Mouse (Mus musculus) limb, embryonic 14.5 days (tissue): ENCODE measurements at regions not wholly inside any gene's neighbourhood (a gene's known extent, or its start where the extent isn't known, plus 50 kb on each side); places are given as distances from the start of the nearest gene placed in this dataset.

ENCODE experiments used
- ATAC-seq: fragments of 200-750 bp; cut with Nextera tagmentation; 2 replicates; pipeline ENCODE4 v1.8.0; 2017; ENCODE audit warnings: low read depth, moderate number of reproducible peaks, moderate TSS enrichment; ENCODE audit not compliant: low FRiP score
- DNase-seq: peaks from one replicate; pipeline ENCODE4 v3.0.0-alpha.2; 2015; ENCODE audit warnings: low spot score
- H3K27ac ChIP-seq: fragments of 300-500 bp; sonication (generic); replicated peaks from 2 replicates; pipeline ENCODE4 v1.5.1; 2014; ENCODE audit warnings: low read depth, mild to moderate bottlenecking, low read length, moderate library complexity, mixed read lengths
- H3K27me3 ChIP-seq: fragments of 300-500 bp; sonication (generic); 2 replicates; pipeline ENCODE4 v1.6.1; 2014; ENCODE audit warnings: low read length, mixed read lengths; ENCODE audit not compliant: control insufficient read depth, insufficient read depth
- H3K36me3 ChIP-seq: fragments of 300-500 bp; sonication (generic); 2 replicates; pipeline ENCODE4 v1.6.1; 2014; ENCODE audit warnings: mild to moderate bottlenecking, low read length, moderate library complexity, mixed read lengths; ENCODE audit not compliant: control insufficient read depth, insufficient read depth
- H3K4me1 ChIP-seq: fragments of 300-500 bp; sonication (generic); 2 replicates; pipeline ENCODE4 v1.6.1; 2014; ENCODE audit warnings: antibody characterized with exemption, low read length, mixed read lengths; ENCODE audit not compliant: control insufficient read depth, insufficient read depth
- H3K4me2 ChIP-seq: fragments of 300-500 bp; sonication (generic); replicated peaks from 2 replicates; pipeline ENCODE4 v1.6.1; 2014; ENCODE audit warnings: low read depth, mild to moderate bottlenecking, low read length, moderate library complexity; ENCODE audit not compliant: severe bottlenecking
- H3K4me3 ChIP-seq: fragments of 300-500 bp; sonication (generic); replicated peaks from 2 replicates; pipeline ENCODE4 v1.5.1; 2014; ENCODE audit warnings: low read length
- H3K9ac ChIP-seq: fragments of 300-500 bp; sonication (generic); 2 replicates; pipeline ENCODE4 v1.6.1; 2014; ENCODE audit warnings: mild to moderate bottlenecking, low read depth, low read length, moderate library complexity; ENCODE audit not compliant: severe bottlenecking
- H3K9me3 ChIP-seq: fragments of 300-500 bp; sonication (generic); 2 replicates; pipeline ENCODE4 v1.6.1; 2016; ENCODE audit warnings: low read length; ENCODE audit not compliant: control insufficient read depth
- POLR2A ChIP-seq: fragments of 200-500 bp; IDR thresholded peaks from 2 replicates; pipeline ENCODE4 v1.8.0; 2012; ENCODE audit warnings: inconsistent platforms, mild to moderate bottlenecking, moderate library complexity, borderline replicate concordance; ENCODE audit not compliant: insufficient read depth, insufficient read length; ENCODE audit errors: extremely low read depth
- WGBS: fragments of 180-500 bp; shearing (Covaris S2); extraction: QIAGEN DNeasy Blood & Tissue Kit; methylation state at CpG from one replicate; pipeline ENCODE4 v1.1.7; 2014; 5-methylcytosine and 5-hydroxymethylcytosine counted together

GRCm38 (mm10) chr13:71064590-71065307, 223.1 kb upstream of the Adamts16 start:
- Histone ChIP-seq H3K9me3 (no peaks in the 10 kb centered on the region), H3K4me1 (no peaks in the 10 kb centered on the region), H3K27me3 (no peaks in the 10 kb centered on the region), H3K4me3 (no peak overlapping the region), H3K27ac (no peak overlapping the region), H3K9ac (no peak overlapping the region), H3K4me2 (no peak overlapping the region), H3K36me3 (no peaks in the 10 kb centered on the region)
- ATAC-seq (no peak), DNase-seq (no peak)
- no peak for TF ChIP-seq POLR2A
- WGBS, result 65% methylated on average over 8 of the region's 8 CpGs

- H3K4me2 ChIP-seq, result no peak overlapping the region
- no peaks in the 10 kb centered on the region for H3K4me1 ChIP-seq
- H3K9ac ChIP-seq, result no peak overlapping the region
- no peaks in the 10 kb centered on the region for H3K36me3 ChIP-seq
- WGBS, result 76% methylated on average over 21 of the region's 21 CpGs
- DNase-seq, result no peak
- no peak overlapping the region for H3K27ac ChIP-seq
- ATAC-seq, result no peak
- H3K4me3 ChIP-seq, result no peak overlapping the region
- H3K9me3 ChIP-seq, result no peaks in the 10 kb centered on the region
- no peak for TF ChIP-seq POLR2A
- no peaks in the 10 kb centered on the region for H3K27me3 ChIP-seq
Measured at GRCm38 (mm10) chr13:71053361-71054264, 212.0 kb upstream of the Adamts16 start.

GRCm38 (mm10) chr13:71050646-71051045, 209.0 kb upstream of the Adamts16 start:
- no peak overlapping the region for H3K27ac ChIP-seq
- 53% methylated on average over 13 of the region's 13 CpGs for WGBS
- TF ChIP-seq POLR2A, result no peak
- H3K9ac ChIP-seq, result no peak overlapping the region
- H3K4me2 ChIP-seq, result no peak overlapping the region
- H3K4me1 ChIP-seq, result no peaks in the 10 kb centered on the region
- no peaks in the 10 kb centered on the region for H3K9me3 ChIP-seq
- H3K36me3 ChIP-seq, result no peaks in the 10 kb centered on the region
- no peak overlapping the region for H3K4me3 ChIP-seq
- no peak for ATAC-seq
- DNase-seq, result no peak
- no peaks in the 10 kb centered on the region for H3K27me3 ChIP-seq

GRCm38 (mm10) chr13:71036000-71036399, 194.4 kb upstream of the Adamts16 start:
- DNase-seq (no peak), ATAC-seq (no peak)
- WGBS, result 53% methylated on average over 8 of the region's 8 CpGs
- Histone ChIP-seq H3K9ac (no peak overlapping the region), H3K36me3 (no peaks in the 10 kb centered on the region), H3K27ac (no peak overlapping the region), H3K4me1 (no peaks in the 10 kb centered on the region), H3K4me3 (no peak overlapping the region), H3K9me3 (no peaks in the 10 kb centered on the region), H3K27me3 (no peaks in the 10 kb centered on the region), H3K4me2 (no peak overlapping the region)
- no peak for TF ChIP-seq POLR2A

- H3K27me3 ChIP-seq, result no peaks in the 10 kb centered on the region
- no peak for TF ChIP-seq POLR2A
- no peak overlapping the region for H3K4me2 ChIP-seq
- 81% methylated on average over 13 of the region's 13 CpGs for WGBS
- no peak overlapping the region for H3K27ac ChIP-seq
- no peak for DNase-seq
- no peaks in the 10 kb centered on the region for H3K4me1 ChIP-seq
- H3K4me3 ChIP-seq, result no peak overlapping the region
- H3K36me3 ChIP-seq, result no peaks in the 10 kb centered on the region
- no peak for ATAC-seq
- H3K9ac ChIP-seq, result no peak overlapping the region
- no peaks in the 10 kb centered on the region for H3K9me3 ChIP-seq
Measured at GRCm38 (mm10) chr13:71034926-71035687, 193.5 kb upstream of the Adamts16 start.
